Mouse (Mus musculus) right cerebral cortex, postnatal 36 days (tissue): ENCODE data around the gene Mpo.

Experiments used
- DNase-seq, 2 experiments: peaks; one replicate each; pipeline ENCODE4 v3.0.0; 2022; ENCODE audit warnings: low spot score in 2 of 2, mixed read lengths in 1 of 2

The Mpo gene

DNA sequence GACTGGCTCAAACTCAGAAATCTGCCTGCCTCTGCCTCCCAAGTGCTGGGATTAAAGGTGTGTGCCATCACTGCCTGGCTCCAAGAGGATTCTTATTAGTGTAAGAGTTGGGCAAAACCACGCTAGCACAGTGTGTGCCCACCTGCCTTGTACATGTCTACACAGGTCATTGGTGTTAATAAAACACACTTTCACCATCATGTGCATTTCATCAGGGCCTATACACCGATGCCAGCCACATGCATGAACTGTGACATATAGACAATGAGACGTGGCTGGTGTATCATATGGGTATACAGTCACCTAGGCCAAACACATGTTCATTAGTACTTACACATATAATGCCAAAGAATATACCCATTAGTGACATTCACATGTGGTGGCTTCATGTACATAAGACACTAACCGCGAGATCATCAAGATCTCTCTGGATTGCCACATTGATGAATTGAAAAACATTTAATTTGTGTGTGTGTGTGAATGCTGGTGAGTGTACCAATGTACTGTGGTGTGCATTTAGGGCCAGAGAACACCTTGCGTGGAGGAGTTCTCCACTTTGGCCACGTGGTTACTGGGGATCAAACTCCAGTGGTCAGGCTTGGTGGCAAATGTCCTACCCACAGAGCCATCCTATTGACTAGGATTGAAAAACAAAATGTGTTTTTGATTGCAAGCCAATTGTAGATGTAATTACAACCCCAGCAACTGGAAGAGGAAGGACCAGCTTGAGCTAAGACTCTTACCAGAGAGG lies 35.0 kb upstream of the Mpo start:
- DNase-seq, result no peak

DNA sequence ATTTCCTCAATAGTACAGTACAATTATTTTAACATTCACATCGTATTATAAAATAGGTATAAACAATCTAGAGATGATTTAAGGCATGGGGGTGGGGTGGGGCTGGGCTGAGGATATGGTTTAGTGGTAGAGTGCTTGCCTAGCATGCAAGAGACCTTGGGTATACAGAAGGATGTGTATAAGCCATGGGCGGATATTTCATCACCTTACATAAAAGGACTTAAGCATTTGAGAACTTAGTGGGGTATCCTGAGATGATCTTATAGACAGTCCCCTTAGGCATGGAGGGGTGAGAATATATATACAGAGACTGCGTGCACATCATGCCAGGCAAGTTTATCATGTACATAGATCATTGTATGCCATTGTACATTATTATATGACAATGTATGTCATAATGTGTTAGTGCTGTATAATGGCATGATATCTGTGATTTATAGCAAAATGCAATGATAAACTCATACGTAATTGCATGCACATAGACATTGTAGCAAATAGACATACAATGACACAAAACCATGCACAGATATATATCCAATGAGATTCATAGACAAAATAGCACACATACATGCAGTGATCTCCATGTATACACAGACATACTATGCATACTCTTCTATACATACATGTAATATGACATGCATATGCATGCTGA lies 34.3 kb upstream of the Mpo start:
- no peak for DNase-seq

DNA sequence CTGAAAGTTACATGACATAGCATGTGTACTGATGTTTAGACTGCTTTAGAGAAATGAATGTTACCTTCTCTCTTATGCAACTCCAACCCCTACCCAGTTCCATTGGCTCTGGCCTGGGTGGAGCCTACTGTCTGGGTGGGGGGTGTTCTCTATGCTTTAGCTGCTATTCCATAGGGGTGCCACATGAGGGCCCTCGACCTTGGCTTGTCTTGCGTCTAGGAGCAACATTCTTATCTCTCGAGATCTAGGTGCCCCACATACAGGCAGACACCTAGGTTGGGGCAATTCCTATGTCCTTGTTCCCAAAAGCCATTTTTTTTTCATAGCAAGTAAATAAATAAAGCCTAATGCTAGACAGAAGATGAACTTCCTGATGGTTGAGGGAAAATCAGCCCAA lies 33.8 kb upstream of the Mpo start:
- DNase-seq, result no peak

DNA sequence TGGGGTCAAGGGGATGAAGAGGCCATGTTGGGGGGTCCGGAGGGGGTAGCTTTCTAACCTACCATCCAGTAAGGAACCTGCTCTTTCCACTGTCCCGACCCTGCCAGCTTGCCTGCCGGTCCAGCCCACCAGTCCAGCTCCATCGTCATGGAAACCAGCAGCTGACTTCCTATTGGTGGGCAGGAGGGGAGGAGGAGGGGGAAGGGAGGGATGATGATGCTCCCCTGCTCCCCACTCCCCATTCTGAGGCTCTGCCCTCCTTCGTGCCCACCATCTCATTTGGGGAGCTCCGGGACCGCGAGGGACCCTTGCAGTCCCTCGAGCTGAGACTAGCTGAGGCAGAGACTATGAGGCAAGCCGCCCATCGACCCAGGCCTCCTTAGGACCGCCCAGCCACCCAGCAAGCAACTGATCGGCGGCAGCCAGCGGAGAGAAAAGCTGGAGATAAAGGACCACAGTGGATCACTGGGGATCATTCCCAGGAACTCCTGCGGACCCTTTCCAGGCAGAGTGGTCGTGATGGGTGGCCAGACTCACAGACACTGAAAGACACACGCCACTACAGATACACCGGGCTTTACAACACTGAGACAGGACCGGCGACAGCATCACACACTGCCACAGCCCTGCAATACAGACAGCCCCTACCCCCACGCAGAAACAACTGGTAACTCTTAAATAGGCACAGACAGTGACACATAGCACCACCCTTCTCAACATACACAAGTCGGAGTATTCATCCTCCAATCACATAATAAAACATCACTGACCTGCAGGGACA lies 32.9 kb upstream of the Mpo start, which contains the start of gene Tspoap1:
Tspoap1 (plus strand) TSS at position 241 of the 781 bp plus-strand sequence.
- DNase-seq, result peak in 1 of 2 experiments; percentile 68

DNA sequence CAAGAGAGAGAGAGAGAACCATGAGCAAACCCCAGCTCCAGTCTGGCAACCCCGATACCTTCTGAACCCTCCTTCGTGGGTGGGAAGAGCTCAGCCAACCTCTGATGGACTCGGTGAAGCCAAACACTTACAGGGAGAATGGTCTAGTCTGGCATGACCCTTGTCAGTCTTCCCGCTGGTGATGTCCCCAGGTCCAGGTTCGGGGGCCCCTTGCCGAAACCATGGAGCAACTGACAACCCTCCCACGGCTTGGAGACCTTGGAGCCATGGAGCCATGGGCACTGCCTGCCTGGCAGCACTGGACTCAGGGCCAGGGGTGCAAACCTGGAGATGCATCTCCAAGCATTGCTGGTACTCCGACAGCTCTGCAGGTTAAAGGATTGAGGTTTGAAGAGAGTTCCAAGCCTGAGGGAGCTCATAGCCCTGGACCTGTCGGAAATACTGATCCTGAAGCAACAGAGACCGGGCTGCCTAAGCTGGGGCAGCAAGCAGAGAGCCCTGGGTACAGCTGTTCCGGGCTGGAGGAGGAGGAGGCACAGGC lies 32.1 kb upstream of the Mpo start:
- DNase-seq, result no peak

DNA sequence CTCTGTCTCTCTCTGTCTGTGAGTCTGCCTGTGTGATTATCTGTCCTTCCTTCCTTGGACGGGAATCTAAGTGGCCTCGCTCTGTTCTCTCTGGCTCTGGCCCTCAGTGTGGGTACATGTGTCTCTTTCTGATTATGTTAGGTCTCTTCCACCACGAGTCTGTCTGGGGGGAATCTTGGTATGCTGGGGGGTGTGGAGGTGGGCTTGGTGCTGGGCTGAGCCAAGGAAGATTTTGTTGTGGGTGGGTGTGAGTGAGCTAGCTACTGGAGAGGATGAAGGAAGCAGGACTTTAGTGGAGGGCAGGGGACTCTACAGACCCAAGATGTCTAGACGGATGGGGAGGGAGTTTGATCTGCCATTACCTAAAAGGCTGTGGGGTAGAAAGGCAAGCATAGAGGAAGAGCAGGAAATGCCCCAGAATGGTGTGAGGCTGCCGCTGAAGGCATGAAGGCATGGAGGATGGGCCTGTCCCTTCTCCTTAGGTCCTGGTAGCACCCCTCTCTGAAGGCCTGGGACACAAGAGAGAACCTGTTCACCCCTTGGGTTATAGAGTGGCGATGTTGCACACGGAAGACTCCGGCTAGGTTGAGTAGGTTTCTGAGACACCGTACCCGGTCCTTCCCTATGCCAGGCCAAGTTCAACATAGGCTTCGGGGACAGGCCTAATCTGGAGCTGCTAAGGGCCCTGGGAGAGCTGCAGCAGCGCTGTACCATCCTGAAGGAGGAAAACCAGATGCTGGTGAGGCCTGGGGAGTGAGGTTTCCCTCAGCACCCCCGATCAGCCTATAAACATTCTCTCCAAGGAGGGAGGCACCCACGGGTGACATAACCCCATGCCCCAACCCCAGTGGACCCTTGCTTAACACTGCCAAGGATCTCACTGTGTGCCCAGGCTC lies 31.3 kb upstream of the Mpo start:
- no peak for DNase-seq

DNA sequence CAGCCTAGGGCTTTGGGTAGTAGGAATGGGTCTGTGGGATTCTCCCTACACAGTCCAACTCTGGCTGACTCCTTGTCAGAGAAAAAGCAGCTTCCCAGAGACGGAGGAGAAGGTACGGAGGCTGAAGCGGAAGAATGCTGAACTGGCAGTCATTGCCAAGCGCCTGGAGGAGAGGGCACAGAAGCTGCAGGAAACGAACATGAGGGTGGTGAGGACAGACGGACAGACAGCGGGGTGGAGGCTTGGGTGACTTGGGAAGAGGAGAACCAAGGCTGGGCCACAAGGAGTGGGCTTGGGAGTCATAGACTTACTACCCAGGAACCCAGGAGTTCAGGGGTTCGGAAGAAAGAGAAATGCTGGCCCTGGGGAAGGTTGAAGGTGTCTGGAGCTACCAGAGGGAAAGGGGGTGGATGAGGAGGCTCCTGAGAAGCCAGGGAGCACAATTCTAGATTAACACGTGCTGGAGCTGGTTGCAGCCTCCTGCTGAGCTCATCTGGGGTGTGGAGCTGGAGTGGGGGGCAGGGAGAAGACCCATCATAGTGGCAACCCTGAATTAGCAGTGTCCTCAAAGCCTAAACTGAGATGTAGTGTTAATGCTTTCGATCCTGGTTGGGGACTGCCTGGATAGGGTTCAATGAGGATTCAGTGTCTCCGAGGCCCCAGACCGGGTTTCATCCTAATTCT lies 30.5 kb upstream of the Mpo start:
- peak in 1 of 2 experiments; percentile 36 for DNase-seq

DNA sequence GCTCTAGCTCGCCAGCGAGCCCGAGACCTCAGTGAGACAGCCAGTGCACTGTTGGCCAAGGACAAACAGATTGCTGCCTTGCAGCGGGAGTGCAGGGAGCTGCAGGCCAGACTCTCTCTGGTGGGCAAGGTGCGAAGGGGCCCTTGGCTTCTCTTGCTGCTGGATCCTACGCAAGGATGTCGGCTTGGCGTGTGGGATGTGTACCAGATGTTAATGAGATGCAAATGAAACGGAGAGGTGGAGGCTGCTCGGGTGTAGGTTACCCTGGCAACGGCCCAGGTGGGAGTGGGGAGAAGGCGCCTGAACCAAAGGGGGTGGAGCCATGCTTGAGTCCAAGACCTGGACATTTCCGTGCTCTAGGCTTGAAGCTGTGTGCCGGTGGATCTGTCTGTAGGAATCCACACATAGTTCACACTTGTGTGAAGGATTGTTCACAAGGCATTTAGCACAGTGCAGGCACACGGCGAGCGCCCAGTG lies 29.8 kb upstream of the Mpo start:
- peak; percentile 84 to 87 for DNase-seq

DNA sequence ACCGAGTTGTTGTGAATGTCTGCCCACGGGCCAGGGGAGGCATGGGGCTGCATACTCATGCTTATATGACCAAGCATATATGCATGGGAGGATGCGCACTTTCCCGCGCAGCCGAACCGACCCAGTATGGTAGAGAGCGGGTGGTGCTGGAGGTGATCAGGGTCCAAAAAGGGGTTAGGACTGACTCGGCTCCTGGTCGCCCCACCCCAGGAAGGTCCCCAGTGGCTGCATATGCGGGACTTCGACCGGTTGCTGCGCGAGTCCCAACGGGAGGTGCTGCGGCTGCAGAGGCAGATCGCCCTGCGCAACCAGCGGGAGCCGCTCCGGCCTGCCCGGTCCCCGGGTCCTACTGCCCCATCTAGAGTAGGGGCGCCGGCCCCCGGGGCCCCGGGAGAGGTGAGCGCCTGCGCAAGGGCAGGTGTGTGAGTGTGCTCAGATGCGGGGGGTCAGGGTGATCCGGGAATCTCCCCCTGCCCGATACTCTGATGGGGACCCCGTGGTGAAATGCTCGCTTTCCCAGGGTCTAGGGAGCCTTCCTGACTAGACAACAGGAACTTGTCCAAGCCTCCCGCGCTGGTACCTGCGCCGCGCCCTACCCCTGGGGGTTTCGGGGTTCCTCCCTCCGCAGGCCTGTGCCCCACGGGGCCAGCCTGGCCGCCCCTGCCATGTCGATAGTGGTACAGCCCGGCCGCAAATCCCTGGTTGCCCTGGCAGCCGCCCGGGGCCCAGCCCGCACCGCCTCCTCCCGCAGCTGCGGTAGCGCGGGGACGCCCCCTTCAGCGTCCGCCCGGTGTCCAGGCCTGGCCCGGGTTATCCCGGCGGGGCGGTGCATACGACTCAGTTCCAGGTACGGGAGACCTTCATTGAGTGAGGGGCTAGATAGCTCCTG lies 29.1 kb upstream of the Mpo start:
- DNase-seq, result peak in 1 of 2 experiments; percentile 25

DNA sequence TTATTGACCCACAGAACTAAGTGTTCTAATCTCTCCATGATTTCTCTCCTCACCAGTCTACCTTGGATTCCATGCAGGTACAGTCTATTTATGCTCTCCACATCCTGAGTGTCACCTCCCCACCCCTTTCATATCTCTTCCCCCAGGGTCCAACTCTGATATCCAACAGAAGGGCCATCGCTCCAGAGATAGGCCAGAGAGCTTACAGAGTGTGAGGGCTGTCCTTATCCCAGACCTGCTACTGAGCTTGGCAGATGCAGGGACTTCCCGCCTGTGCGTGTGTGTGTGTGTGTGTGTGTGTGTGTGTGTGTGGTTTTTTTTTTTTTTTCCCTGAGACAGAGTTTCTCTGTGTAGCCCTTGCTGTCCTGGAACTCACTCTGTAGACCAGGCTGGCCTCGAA lies 24.6 kb upstream of the Mpo start:
- DNase-seq, result no peak

DNA sequence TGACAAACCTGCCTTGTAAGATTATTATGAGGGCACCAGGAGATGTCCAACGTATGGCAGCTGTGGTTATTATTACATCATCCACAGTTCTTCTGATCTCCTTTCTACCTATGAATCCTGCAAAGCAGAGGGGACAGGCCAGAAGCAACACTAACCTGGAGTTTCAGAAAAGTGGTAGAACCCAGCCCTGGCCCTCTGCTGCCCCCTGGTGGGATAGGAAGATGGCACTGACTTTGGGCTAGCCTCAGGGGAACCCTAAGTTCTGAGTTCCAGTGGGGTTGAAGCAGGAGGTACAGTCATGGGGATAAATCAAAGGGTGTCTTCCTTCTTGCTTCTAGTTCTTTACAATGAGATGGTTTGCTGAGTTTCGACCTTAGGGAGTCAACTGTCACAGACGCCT lies 22.4 kb upstream of the Mpo start:
- DNase-seq, result no peak

DNA sequence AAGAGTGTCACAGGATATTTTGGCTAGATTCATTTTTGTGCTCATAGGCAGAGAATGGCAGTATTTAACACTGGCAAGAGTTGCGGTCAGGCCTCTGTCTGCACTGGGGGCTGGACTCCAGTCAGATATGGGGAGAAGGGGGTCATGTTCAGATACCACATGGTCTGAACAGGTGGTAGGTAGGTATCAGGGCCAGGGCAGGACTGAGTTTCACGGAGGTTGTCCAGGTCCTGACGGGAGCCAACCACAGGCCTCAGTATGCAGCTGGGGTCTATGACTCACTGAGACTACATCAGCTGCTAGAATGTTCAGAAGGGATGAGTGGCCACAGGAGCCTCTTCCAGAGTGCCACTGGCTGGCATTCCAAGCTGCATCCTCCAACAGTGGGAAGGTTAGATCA lies 21.0 kb upstream of the Mpo start:
- no peak for DNase-seq

DNA sequence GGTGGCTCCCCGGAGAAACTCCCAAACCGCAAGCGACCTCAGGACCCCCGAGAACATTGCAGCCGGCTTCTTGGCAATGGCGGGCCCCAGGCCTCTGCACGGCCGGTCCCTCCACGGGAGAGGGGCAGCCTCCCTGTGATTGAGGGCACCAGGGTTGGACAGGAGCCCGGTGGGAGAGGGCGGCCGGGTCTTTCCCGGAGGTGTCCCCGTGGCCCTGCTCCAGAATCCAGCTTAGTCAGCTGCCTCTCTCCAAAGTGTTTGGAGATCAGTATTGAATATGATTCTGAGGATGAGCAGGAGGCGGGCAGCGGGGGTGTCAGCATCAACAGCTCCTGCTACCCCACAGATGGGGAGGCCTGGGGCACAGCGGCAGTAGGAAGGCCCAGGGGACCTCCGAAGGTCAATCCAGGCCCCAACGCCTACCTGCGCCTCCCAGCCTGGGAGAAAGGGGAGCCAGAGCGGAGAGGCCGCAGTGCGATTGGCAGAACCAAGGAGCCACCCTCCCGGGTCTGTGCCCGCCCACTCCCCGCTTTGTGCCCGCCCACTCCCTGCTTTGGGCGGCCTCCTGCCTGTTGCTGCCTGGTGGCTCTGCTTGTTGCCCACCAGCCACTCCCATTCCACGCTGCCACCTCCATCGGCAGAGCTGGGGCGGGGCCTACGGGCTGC lies 15.1 kb upstream of the Mpo start:
- DNase-seq, result peak in 1 of 2 experiments; percentile 49

DNA sequence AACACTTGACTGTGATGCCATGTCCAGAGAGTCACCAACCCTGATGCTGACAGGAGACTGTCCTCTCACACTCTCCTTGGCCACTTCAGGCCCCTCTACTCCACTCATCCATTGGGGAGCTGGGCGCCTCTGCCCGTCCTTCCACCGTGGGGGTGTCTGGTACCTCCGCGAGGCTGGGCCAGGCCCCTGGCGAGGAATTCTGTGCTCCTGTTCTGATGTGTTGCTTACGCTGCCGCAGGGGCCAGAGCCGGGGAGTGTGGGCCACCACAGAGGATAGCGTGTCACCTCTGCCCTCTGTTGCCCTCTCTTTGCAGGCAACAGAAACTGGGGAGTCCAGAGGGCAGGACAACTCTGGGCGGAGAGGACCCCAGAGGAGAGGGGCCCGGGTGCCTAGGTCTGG lies 14.5 kb upstream of the Mpo start:
- no peak for DNase-seq

DNA sequence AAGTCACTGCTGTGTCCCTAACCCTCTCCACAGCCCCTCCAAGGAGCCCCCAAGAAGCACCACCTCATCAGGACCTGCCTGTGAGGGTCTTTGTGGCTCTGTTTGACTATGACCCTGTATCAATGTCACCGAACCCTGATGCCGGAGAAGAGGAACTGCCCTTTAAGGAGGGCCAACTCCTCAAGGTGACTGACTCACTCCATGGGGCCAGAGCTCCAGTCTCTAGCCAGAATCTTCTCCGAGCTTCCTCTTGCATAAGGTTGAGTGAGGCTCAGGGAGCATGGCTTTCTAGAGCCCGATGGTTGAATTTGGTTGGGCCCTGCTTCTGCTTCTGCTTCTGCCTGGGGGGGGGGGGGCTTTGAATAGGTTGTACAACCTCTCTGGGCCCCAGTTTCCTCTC lies 14.0 kb upstream of the Mpo start:
- no peak for DNase-seq

DNA sequence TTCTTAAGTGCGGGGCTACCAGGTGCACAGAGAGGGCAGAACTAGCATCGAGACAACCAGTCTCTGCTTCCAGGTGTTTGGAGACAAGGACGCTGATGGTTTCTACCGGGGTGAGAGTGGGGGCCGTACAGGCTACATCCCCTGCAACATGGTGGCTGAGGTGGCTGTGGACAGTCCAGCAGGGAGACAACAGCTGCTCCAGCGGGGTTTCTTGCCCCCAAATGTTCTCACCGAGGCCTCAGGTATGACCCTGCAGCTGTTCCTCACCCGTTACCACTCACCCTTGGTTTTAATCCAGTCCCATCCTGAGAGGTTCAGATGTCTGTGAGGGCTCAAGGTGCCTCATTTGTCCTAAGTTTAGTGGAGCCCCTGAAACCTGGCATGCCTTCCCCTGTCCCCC lies 13.3 kb upstream of the Mpo start:
- no peak for DNase-seq

DNA sequence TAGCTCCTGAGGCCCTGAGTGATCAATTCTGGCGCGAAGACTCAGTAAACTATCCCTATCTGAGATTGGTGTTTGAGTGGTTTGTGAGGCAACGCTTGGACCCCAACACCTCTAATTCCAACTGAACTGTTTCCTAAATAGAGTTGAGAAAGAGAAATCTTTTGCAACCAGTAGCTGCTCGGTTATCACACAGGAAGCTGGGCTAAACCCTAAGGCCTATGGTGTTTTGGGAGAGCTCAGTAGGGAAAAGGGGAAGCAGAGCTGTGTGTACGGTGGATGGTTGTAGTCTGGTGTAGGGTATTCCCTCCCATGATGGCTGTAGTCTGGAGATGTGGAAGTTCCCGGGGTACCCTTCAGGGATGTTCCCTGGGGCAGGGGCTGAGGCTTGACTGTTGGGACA lies 3.3 kb upstream of the Mpo start:
- no peak for DNase-seq

DNA sequence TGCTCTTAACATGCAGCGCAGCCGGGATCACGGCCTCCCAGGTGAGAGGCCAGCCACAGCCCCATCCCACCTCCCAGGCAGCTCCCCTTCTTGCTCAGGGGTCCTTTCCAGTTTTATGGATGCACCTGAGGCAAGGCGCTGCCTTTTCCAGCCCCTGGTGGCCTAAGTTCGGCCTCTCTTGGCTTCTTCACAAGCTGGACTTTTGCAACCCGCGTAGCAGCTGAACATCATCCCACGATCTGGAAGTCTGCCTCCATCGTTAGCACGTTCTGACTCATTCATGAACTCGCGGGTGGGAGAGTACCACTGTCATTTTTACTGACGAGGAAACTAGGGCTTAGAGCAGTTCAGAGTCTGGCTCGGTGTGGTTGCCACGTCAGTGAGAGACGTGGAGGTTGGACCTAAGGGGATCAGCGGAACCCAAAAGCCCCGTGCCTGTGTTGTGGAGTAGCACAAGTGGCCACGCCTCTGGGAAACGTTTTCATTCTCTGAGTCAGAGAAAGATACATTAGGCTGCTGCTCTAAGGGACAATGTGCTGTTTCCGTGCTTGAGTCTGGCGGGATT lies 8.4 kb downstream of the Mpo start:
- peak; percentile 34 to 61 for DNase-seq

DNA sequence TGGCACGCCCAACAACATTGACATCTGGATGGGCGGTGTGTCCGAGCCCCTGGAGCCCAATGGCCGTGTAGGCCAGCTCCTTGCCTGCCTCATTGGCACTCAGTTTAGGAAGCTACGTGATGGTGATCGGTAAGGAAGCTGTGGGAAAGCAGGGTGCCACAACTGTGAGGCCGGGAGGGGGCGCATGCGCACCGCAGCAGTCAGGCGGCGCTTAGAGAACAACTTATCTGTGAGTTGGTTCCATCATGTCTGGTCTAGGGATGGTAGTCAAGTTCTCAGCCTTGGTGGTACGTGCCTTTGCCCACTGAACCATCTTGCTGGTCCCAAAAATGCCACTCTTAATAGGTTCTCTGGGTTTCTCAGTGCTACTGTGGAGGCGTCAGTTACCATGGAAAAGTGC lies 9.2 kb downstream of the Mpo start:
- no peak for DNase-seq
